Mouse (Mus musculus): ENCODE results near the gene Guca1b.

Guca1b gene

GRCm38 (mm10) chr17:47438611-47439010, 53.4 kb downstream of the Guca1b start:
- CTCF ChIA-PET = interaction anchor here in 2 of 4 experiments (1.3 to 1.7 kb wide), 4 partner anchors 10 to 44 kb away, joined by 3 to 8 read pairs (median 4); no protein-coding TSS in a partner anchor
- POLR2A ChIA-PET = interaction anchor here in 3 of 4 experiments (0.7 to 4.4 kb wide), 8 partner anchors 11 to 1055 kb away, joined by 3 to 31 read pairs (median 6); partner anchors contain the start of genes Ccnd3 (in 1 of the 3) and Zfp318 (in 1 of the 3)

GRCm38 (mm10) chr17:47439396-47440028, 54.3 kb downstream of the Guca1b start:
- POLR2A ChIA-PET = interaction anchor here in 3 of 4 experiments (0.6 to 4.5 kb wide), 25 partner anchors 10 to 592 kb away, joined by 3 to 31 read pairs (median 4); partner anchors contain the start of genes Ccnd3 (in 1 of the 3) and Taf8 (in 1 of the 3)

GRCm38 (mm10) chr17:47440359-47440890, 55.2 kb downstream of the Guca1b start:
- POLR2A ChIA-PET = interaction anchor here (0.6 to 4.5 kb wide), 37 partner anchors 9 to 1695 kb away, joined by 3 to 31 read pairs (median 4); partner anchors contain the start of genes Taf8 (in 2 of the 4) and Tbcc (in 1 of the 4)
- CTCF ChIA-PET = interaction anchor here in 3 of 4 experiments (0.6 to 1.9 kb wide), 6 partner anchors 13 to 158 kb away, joined by 3 to 9 read pairs (median 4); no protein-coding TSS in a partner anchor

More at GRCm38 (mm10) chr17:47439396-47440028, 54.3 kb downstream of the Guca1b start:
- CTCF ChIA-PET = interaction anchor here in 3 of 4 experiments (0.6 to 1.9 kb wide), 7 partner anchors 11 to 435 kb away, joined by 3 to 9 read pairs (median 4); no protein-coding TSS in a partner anchor

GRCm38 (mm10) chr17:47441296-47442051, 56.3 kb downstream of the Guca1b start:
- ChIA-PET POLR2A (interaction anchor here in 3 of 4 experiments (0.6 to 4.5 kb wide), 29 partner anchors 8 to 551 kb away, joined by 3 to 31 read pairs (median 4); partner anchors contain the start of genes Taf8 (in 2 of the 3) and Tbcc (in 1 of the 3)), CTCF (interaction anchor here in 1 of 4 experiments (0.5 to 0.6 kb wide), 2 partner anchors 214 to 1608 kb away, joined by 3 to 4 read pairs; no protein-coding TSS in a partner anchor)

- POLR2A ChIA-PET = interaction anchor here in 2 of 4 experiments (0.9 to 4.5 kb wide), 11 partner anchors 7 to 552 kb away, joined by 3 to 31 read pairs (median 5); partner anchors contain the start of gene Tbcc (in 1 of the 2)
- CTCF ChIA-PET = interaction anchor here in 1 of 4 experiments (0.6 kb wide), 1 partner anchor 1608 kb away, joined by 3 read pairs; no protein-coding TSS in a partner anchor
These were observed 57.1 kb downstream of the Guca1b start for GRCm38 (mm10) chr17:47442271-47442670.

Data from embryonic stem cell, embryonic (primary cell).